Mouse (Mus musculus) kidney, embryonic 14.5 days (tissue): ENCODE data around the gene Srl. TPM values are rescaled to one million over a fixed set of nuclear protein-coding genes. Genes with fewer than 3 reads are reported as not detected.

Experiments used
- ATAC-seq: fragments of 200-750 bp; cut with Nextera tagmentation; 2 replicates; pipeline ENCODE4 v1.8.0; 2017; ENCODE audit warnings: moderate number of reproducible peaks, mild to moderate bottlenecking, moderate TSS enrichment, moderate library complexity; ENCODE audit not compliant: low FRiP score, low TSS enrichment
- H3K27ac ChIP-seq: fragments of 300-500 bp; sonication (generic); 2 replicates; pipeline ENCODE4 v1.5.1; 2014; ENCODE audit warnings: low read depth, mild to moderate bottlenecking, low read length, moderate library complexity, mixed read lengths
- H3K27me3 ChIP-seq: fragments of 300-500 bp; sonication (generic); 2 replicates; pipeline ENCODE4 v1.6.1; 2014; ENCODE audit warnings: mild to moderate bottlenecking, low read length; ENCODE audit not compliant: control insufficient read depth, insufficient read depth
- H3K36me3 ChIP-seq: fragments of 300-500 bp; sonication (generic); 2 replicates; pipeline ENCODE4 v1.6.1; 2014; ENCODE audit warnings: low read length, mixed read lengths; ENCODE audit not compliant: control insufficient read depth, insufficient read depth
- H3K4me1 ChIP-seq: fragments of 300-500 bp; sonication (generic); 2 replicates; pipeline ENCODE4 v1.6.1; 2014; ENCODE audit warnings: low read length, mixed read lengths; ENCODE audit not compliant: control insufficient read depth, insufficient read depth
- H3K4me2 ChIP-seq: fragments of 300-500 bp; sonication (generic); replicated peaks from 2 replicates; pipeline ENCODE4 v1.6.1; 2014; ENCODE audit warnings: low read depth, mild to moderate bottlenecking, low read length
- H3K4me3 ChIP-seq: fragments of 300-500 bp; sonication (generic); 2 replicates; pipeline ENCODE4 v1.5.1; 2014; ENCODE audit warnings: mild to moderate bottlenecking, low read length
- H3K9ac ChIP-seq: fragments of 300-500 bp; sonication (generic); 2 replicates; pipeline ENCODE4 v1.6.1; 2014; ENCODE audit warnings: low read depth, mild to moderate bottlenecking, low read length, moderate library complexity
- H3K9me3 ChIP-seq: fragments of 300-500 bp; sonication (generic); 2 replicates; pipeline ENCODE4 v1.6.1; 2016; ENCODE audit warnings: low read length; ENCODE audit not compliant: control insufficient read depth
- whole genome bisulfite sequencing: fragments of 180-500 bp; shearing (Covaris S2); extraction: QIAGEN DNeasy Blood & Tissue Kit; methylation state at CpG from one replicate; pipeline ENCODE4 v1.1.7; 2014; 5-methylcytosine and 5-hydroxymethylcytosine counted together
- polyA plus RNA-seq: library from polyadenylated mRNA; unstranded; fragments of >200 nt; fragmentation: Nextera tagmentation; extraction: Ambion mirVana; gene quantifications from 2 replicates; pipeline ENCODE4 v1.2.1, GENCODE M21; 2014

The Srl gene
- polyA plus RNA-seq, 1 experiment from 2014 or later, result 21.1 TPM

DNA sequence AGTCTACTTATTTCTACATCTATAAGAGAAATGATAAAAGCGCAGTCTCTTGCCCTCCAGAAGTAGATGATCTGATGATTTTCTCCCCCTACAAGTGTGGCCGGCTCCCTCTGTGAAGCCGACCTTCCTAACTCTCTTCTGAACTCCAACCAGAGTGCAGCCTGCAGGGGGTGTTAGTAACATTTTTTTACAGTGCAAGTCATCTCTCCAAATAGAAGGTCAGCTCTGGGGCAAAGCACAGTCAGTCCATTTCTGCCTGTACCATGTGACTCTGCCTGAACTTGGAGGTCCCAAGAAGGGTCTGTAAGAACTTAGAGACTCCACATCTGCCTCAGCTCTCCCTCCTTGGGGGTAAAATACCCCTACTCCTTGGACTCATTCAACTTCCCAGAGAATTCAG, 27.2 kb downstream of the Srl start:
- H3K4me2 ChIP-seq, result no peak overlapping the region
- no peak for ATAC-seq
- WGBS, result 78% methylated on average over 3 of the region's 3 CpGs
- H3K27me3 ChIP-seq, result no peaks in the 10 kb centered on the region
- H3K9ac ChIP-seq, result no peak overlapping the region
- no peaks in the 10 kb centered on the region for H3K9me3 ChIP-seq
- no peaks in the 10 kb centered on the region for H3K36me3 ChIP-seq
- 0 out of 2 replicates have a peak, but pooled peaks cover 6% of the 10 kb centered on the region for H3K4me1 ChIP-seq
- H3K4me3 ChIP-seq, result no peak overlapping the region
- no peak overlapping the region for H3K27ac ChIP-seq

DNA sequence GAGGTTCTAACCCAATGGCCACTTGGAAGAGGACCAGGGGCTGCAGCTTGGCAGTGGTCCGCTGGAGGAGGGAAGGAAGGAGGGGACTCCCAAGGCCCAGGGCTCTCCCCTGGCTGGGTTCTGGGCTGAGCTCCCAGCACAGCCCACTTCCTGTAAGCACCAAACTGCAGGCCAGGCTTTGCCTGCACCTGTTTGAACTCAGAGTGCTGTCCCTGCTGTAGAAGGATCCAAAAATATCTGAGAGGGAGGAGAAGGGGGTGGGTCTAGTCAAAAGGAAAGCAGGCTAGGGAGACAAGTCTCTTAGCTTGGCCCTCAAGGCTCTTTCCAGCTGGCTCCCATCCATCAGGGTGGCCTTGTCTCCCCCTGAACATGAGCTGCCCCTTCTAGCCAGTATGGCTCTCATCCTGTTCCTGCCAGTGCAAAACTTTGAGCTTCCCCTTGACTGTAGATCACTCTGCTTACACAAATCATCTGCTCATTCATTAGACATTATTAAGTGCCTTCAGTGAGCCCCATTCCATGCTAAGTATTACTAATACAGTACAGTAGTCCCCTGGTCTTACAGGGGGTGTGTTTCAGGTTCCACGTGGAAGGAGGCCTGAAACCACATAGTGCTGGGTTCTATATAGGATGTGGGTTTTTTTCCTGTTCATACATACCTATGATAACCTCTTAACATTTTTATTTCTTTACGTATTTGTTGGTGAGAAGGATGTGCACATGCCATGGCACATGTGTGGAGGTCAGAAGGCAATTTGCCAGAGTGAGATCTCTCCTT, 28.8 kb downstream of the Srl start:
- peak; percentile 85 for ATAC-seq
- Histone ChIP-seq H3K27me3 (no peaks in the 10 kb centered on the region), H3K9ac (no peak overlapping the region), H3K27ac (no peak overlapping the region), H3K36me3 (no peaks in the 10 kb centered on the region), H3K9me3 (no peaks in the 10 kb centered on the region), H3K4me2 (no peak overlapping the region), H3K4me3 (no peak overlapping the region), H3K4me1 (0 out of 2 replicates have a peak, but pooled peaks cover 6% of the 10 kb centered on the region)
- 59% methylated on average over 3 of the region's 3 CpGs for WGBS

DNA sequence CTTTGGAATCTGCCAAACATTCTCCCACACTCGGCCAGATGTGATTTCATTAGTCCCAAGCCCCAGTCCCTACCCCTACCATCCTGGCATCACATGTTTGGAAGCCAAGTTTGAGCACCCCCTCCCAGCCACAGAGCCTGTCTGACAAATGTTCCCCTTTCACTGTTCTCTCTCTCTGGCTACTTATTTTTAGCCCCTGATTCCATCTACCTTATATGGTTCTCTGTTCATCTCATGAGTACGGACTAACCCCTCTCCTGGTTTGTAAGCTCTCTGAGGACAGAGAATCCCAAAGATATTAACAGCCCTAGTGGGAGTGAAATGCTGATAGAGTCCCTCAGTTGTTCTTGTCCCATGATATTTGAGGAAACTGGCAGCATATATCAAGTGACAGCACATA, 30.2 kb downstream of the Srl start:
- Histone ChIP-seq H3K4me2 (no peak overlapping the region), H3K36me3 (no peaks in the 10 kb centered on the region), H3K9me3 (no peaks in the 10 kb centered on the region), H3K9ac (no peak overlapping the region), H3K4me1 (0 out of 2 replicates have a peak, but pooled peaks cover 6% of the 10 kb centered on the region), H3K27me3 (no peaks in the 10 kb centered on the region), H3K4me3 (no peak overlapping the region), H3K27ac (no peak overlapping the region)
- ATAC-seq, result no peak
- 80% methylated on average over 2 of the region's 2 CpGs for WGBS

DNA sequence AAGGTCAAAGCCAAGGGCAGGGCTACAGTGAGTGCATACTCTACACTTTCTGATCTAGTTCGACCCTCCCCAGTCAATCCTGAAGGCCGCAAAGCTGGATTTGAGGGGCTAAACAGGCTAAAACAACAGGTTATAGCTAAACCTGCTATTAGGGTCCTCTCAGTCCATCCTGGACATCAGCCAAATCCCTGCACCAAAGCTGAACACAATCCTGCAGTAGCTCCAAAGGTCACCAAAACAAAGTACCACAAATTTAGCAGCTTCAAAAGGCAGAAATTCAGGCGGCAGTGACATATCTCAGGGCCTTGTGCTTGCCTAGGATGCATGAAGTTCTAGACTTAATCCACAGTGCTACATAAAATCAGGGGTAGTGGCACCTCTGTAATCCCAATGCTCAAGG, 35.4 kb downstream of the Srl start:
- H3K27me3 ChIP-seq, result no peaks in the 10 kb centered on the region
- H3K9me3 ChIP-seq, result no peaks in the 10 kb centered on the region
- no peak overlapping the region for H3K9ac ChIP-seq
- no peak for ATAC-seq
- no peak overlapping the region for H3K27ac ChIP-seq
- H3K36me3 ChIP-seq, result no peaks in the 10 kb centered on the region
- 66% methylated on average over 3 of the region's 3 CpGs for WGBS
- no peak overlapping the region for H3K4me2 ChIP-seq
- no peaks in the 10 kb centered on the region for H3K4me1 ChIP-seq
- no peak overlapping the region for H3K4me3 ChIP-seq

DNA sequence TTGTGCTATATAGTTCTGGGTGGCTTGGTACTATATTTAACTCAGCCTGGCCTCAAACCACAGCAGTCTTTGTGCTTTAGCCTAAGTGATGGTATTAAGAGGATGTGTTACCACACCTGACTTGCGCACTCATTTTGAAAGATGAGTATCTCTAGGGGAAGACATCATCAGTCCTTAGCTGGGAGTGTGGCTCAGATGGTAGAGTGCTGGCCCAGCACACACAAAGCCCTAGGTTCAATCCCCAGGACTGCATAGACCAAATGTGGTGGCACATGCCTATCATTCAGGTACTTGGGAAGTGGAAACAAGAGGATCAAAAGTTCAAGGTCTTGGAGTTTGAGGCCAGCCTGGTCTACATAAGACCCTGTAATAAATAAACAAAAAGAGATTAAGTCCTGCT, 38.1 kb downstream of the Srl start:
- H3K27me3 ChIP-seq, result no peaks in the 10 kb centered on the region
- 96% methylated on average over 1 of the region's 1 CpGs for WGBS
- H3K4me2 ChIP-seq, result no peak overlapping the region
- H3K9ac ChIP-seq, result no peak overlapping the region
- H3K4me1 ChIP-seq, result no peaks in the 10 kb centered on the region
- H3K9me3 ChIP-seq, result no peaks in the 10 kb centered on the region
- no peak overlapping the region for H3K4me3 ChIP-seq
- H3K27ac ChIP-seq, result no peak overlapping the region
- ATAC-seq, result no peak
- no peaks in the 10 kb centered on the region for H3K36me3 ChIP-seq

DNA sequence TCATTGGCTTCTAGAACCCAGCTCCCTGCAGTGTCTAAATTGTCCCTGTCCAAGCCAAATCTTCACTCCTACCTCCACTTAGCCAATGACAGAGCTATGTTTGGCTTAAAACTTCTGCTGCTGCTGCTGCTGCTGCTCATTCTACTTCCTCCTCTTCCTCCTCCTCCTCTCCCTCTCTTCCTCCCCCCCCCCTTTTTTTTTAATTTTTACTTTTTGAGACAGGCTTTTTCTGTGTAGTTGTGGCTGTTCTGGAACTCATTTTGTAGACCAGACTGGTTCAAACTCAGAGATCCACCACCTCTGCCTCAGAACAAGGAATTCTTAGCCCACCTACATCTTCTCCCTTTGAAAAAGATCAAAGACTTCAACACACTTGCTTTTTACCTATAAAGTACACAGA, 39.0 kb downstream of the Srl start:
- Histone ChIP-seq H3K4me1 (peaks cover 4% of the 10 kb centered on the region), H3K4me2 (no peak overlapping the region)
- ATAC-seq, result no peak

DNA sequence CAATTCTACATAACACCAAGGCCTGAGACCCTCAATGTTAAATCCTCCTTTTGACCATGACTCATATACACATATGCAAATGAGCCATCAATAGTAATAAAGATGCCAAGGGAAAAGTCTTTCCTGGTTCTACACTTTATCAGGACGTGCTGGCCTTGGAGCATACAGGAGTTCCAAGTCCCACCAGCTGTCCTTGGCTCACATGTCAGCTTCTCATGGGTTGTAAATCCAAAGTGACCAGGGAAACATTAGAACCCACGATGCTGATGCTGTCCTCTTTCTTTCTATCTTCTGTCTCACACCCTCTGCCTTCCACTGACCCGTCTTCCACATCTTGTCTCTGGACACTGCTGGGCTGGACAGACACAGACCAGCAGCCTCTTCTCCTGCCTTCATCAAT, 39.9 kb downstream of the Srl start:
- WGBS, result 54% methylated on average over 3 of the region's 3 CpGs

More for the DNA sequence above, 39.0 kb downstream of the Srl start:
- Histone ChIP-seq H3K4me3 (no peak overlapping the region), H3K27ac (no peak overlapping the region), H3K36me3 (no peaks in the 10 kb centered on the region), H3K9ac (no peak overlapping the region), H3K27me3 (no peaks in the 10 kb centered on the region), H3K9me3 (no peaks in the 10 kb centered on the region)

DNA sequence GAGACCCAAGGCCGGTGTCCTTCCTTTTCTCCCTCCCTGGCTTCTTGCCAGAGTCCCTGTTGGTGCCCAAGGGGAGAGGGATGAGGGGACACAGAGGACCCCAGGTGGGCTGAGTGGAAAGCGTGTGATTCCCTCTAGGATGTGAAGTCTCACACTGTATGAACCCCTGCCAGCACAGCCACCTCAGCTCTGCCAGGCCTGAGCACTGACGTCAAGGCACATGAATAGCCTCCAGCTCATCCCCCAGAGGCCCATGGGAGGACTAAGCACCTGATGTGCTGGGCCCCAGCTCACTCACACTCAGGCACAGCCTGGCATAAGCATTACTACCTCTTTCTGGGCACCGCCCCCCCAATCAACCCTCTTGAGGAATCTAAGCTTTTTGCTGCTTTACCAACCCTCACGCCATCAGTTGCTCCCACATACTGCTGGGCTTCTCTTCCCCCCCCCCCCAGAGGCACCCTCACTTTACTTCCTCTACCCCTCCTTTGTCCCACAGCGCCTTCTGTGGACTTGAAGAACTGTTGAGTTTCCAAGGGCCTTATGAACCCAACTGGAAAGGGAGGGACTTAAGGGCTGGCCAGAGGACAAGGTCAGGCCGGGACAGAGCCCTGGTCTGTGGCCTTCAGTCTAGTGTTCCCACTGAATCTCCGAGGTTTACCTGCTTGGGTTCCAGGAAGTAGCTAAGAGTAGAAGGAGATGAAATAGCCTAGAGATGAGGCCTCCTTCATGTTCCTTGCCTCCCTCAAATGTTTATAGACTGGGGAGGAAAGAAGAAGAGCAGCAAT, 40.8 kb downstream of the Srl start:
- Histone ChIP-seq H3K36me3 (no peaks in the 10 kb centered on the region), H3K9me3 (no peaks in the 10 kb centered on the region), H3K9ac (no peak overlapping the region), H3K4me1 (peaks cover 4% of the 10 kb centered on the region), H3K4me2 (no peak overlapping the region), H3K27me3 (no peaks in the 10 kb centered on the region), H3K27ac (no peak overlapping the region), H3K4me3 (no peak overlapping the region)
- ATAC-seq, result no peak
- 82% methylated on average over 8 of the region's 8 CpGs for WGBS

More for the DNA sequence above, 39.9 kb downstream of the Srl start:
- H3K9me3 ChIP-seq, result no peaks in the 10 kb centered on the region
- H3K36me3 ChIP-seq, result no peaks in the 10 kb centered on the region
- no peak overlapping the region for H3K4me2 ChIP-seq
- H3K4me3 ChIP-seq, result no peak overlapping the region
- H3K27ac ChIP-seq, result no peak overlapping the region
- peaks cover 4% of the 10 kb centered on the region for H3K4me1 ChIP-seq
- H3K9ac ChIP-seq, result no peak overlapping the region
- no peak for ATAC-seq
- H3K27me3 ChIP-seq, result no peaks in the 10 kb centered on the region
